Mouse (Mus musculus): ENCODE results near the gene Stk10.

The Stk10 gene

GRCm38 (mm10) chr11:32567000-32567855 is 34.1 kb downstream of the Stk10 start:
- intact Hi-C loops (cut with DNase I) = no loop called here

GRCm38 (mm10) chr11:32568060-32568459 is 35.0 kb downstream of the Stk10 start:
- intact Hi-C loops (cut with DNase I) = no loop called here

GRCm38 (mm10) chr11:32568637-32569293 is 35.7 kb downstream of the Stk10 start:
- intact Hi-C loops (cut with DNase I) = no loop called here

GRCm38 (mm10) chr11:32571103-32571502 is 38.0 kb downstream of the Stk10 start:
- intact Hi-C loops (cut with DNase I) = no loop called here

GRCm38 (mm10) chr11:32573669-32574068 is 40.6 kb downstream of the Stk10 start:
- intact Hi-C loops (cut with DNase I) = no loop called here

- intact Hi-C loops (cut with DNase I) = no loop called here
These were observed 43.1 kb downstream of the Stk10 start for GRCm38 (mm10) chr11:32575964-32576759.

- intact Hi-C loops (cut with DNase I) = no loop called here
These were observed 43.6 kb downstream of the Stk10 start for GRCm38 (mm10) chr11:32576760-32577050.

- intact Hi-C loops (cut with DNase I) = no loop called here
These were observed 47.3 kb downstream of the Stk10 start for GRCm38 (mm10) chr11:32580305-32580947.

GRCm38 (mm10) chr11:32581031-32581430 is 47.9 kb downstream of the Stk10 start:
- intact Hi-C loops (cut with DNase I) = no loop called here

- intact Hi-C loops (cut with DNase I) = no loop called here
These were observed 49.7 kb downstream of the Stk10 start for GRCm38 (mm10) chr11:32582813-32583212.

GRCm38 (mm10) chr11:32585996-32586395 is 52.9 kb downstream of the Stk10 start:
- intact Hi-C loops (cut with DNase I) = loop anchor here (5.0 kb wide), 2 partner anchors 54 to 244 kb away; partner anchors contain the start of genes Efcab9 and Stk10

GRCm38 (mm10) chr11:32587191-32588089 is 54.3 kb downstream of the Stk10 start:
- intact Hi-C loops (cut with DNase I) = loop anchor here (1.0 to 5.0 kb wide), 3 partner anchors 55 to 245 kb away; partner anchors contain the start of genes Efcab9 and Stk10

GRCm38 (mm10) chr11:32588090-32588891 is 55.2 kb downstream of the Stk10 start:
- intact Hi-C loops (cut with DNase I) = loop anchor here (1.0 to 5.0 kb wide), 3 partner anchors 56 to 246 kb away; partner anchors contain the start of genes Efcab9 and Stk10

- intact Hi-C loops (cut with DNase I) = loop anchor here (1.0 to 5.0 kb wide), 3 partner anchors 57 to 247 kb away; partner anchors contain the start of genes Efcab9 and Stk10
These were observed 55.7 kb downstream of the Stk10 start for GRCm38 (mm10) chr11:32588892-32589172.

- intact Hi-C loops (cut with DNase I) = loop anchor here (5.0 kb wide), 2 partner anchors 57 to 247 kb away; partner anchors contain the start of genes Efcab9 and Stk10
These were observed 56.1 kb downstream of the Stk10 start for GRCm38 (mm10) chr11:32589201-32589600.

- intact Hi-C loops (cut with DNase I) = loop anchor here (5.0 kb wide), 2 partner anchors 57 to 247 kb away; partner anchors contain the start of genes Efcab9 and Stk10
These were observed 56.7 kb downstream of the Stk10 start for GRCm38 (mm10) chr11:32589791-32590190.

- intact Hi-C loops (cut with DNase I) = no loop called here
These were observed 57.1 kb downstream of the Stk10 start for GRCm38 (mm10) chr11:32590205-32590604.

GRCm38 (mm10) chr11:32591921-32592850 is 59.1 kb downstream of the Stk10 start:
- intact Hi-C loops (cut with DNase I) = no loop called here
